Mouse (Mus musculus) MN1 (cell line): Measurements from ENCODE around the gene Glud1.
"Not testable (repeated sequence)": the region's sequence is repeated elsewhere in the genome, so short reads cannot be mapped to it uniquely, and the experiment has no call there.

Experiments used
- DNase-seq: peaks from one replicate; pipeline ENCODE4 v3.0.0-alpha.2; 2016; ENCODE audit warnings: low spot score

Gene Glud1

GRCm38 (mm10) chr14:34353326-34353725 lies 42.8 kb downstream of the Glud1 start:
- no peak for DNase-seq

DNA sequence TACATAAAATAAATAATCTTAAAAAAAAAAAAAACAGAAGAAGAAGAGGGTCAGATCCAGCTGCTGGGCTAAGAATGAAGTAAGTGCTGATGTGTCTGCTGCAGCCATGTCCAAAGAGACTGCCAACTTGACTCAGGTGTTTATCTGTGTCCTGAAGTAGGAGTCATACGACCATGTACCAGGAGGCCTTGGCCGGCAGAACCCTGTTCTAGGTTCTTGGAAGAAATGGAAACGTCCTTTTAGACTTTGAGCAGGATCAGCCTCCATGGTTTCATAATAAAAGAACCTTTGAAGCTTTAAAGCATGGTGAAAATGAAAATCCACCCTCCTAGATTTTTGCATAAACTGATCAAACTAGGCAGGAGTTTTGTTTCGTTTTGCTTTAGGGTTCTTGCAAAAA lies 43.9 kb downstream of the Glud1 start:
- DNase-seq = no peak

DNA sequence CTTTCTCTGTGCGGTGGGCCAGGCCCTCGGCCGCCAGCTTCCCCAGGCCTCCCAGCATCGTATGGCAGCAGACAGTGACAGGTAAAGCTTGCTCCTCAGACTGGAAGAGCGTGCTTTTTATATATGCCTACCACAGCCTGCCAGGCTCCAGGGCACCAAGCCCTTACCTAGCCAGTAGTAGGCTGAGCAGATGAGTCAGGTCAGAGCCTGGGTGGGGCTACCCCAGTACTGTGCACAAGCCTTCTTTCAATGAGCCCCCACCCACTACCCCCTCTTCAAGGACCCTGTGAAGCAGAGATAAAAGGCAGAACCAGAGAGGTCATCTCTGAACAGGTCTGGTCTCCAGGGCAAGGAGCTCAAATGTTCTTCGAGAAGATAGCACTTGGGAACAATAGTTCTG lies 44.8 kb downstream of the Glud1 start, which contains the start of gene Fam25c:
Fam25c (minus strand) TSS at position 133 of the 400 bp plus-strand sequence.
- DNase-seq = no peak

DNA sequence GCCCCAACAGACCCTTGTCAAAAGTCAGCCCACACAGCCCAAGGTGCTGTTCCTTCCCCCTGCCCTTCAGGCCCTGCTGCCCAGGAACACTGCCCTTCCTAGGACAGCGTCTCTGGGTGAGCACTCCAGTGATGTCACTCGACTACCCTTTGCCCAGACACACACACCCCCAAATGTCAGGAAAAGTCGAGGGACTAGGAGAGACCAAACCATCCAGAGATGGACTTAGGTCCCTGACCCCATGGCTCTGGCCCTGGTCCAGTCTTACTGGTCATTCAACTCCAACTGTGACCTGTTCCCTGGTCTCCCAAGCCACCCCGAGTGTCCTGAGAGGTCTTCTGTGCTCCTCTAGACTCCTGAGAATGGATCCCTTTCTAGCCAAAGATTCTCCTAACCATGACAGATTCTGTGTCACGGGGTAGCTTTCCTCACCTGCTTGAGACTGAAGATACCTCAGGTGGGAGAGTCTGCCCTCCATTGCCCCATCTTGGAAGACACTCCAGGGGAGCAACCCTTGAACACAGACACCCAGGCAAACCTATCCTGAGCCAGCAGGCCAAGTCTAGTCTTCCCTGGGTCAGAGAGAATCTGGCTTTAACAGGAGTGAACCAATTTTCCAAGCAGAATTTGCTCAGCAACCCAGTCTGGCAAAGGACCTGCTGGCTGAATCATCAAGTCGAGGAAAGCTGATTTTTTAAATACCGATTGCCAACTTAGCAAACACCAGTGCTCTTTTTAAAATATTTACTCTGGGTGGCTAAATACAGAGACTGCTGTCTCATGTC lies 47.3 kb downstream of the Glud1 start:
- DNase-seq = no peak

DNA sequence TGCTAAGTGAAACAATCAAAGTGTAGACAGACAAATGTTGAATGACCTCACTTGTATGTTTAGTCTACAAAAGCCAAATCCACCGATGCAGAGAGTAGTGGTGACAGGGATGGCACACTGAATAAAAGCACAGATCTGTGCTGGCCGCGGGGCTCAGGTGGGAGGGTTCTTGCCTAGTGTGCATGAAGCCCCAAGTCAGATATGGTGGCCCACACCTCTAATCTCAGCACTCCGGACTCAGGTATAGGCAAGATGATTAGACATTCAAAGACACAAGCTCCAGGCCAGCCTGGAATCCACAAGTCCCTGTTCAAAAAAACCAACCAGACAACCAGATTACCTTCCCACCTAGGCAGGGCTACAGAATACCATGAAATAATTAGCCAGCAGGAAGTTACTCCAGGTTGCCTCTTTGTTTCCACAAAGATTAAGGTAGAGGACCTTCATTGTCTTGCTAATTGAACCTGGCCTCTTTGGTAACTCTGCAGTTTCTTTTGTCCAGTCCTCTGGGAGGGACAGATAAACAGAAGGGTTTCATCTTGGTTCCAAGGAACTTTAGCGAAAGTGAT lies 49.2 kb downstream of the Glud1 start:
- no peak for DNase-seq

DNA sequence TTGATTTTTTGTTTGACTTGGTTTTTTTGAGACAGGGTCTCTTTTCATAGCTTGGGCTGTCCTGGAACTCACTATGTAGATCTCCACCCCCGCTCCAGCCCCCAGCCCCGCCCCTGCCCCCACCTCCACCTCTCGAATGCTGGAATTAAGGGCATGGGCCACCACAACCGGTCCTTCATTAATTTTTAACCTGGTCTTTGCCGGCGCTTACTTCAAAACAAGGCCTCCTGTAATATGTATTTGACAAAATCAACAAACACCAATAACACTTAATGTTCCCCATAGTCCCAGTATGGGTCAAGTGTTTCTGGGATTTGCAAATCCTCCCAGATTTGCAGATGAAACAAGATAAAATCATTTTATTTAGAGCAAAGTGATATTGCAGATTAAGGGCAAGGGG lies 49.7 kb downstream of the Glud1 start:
- DNase-seq = no peak

- DNase-seq = no peak
These were observed 51.6 kb downstream of the Glud1 start for GRCm38 (mm10) chr14:34362135-34362534.

DNA sequence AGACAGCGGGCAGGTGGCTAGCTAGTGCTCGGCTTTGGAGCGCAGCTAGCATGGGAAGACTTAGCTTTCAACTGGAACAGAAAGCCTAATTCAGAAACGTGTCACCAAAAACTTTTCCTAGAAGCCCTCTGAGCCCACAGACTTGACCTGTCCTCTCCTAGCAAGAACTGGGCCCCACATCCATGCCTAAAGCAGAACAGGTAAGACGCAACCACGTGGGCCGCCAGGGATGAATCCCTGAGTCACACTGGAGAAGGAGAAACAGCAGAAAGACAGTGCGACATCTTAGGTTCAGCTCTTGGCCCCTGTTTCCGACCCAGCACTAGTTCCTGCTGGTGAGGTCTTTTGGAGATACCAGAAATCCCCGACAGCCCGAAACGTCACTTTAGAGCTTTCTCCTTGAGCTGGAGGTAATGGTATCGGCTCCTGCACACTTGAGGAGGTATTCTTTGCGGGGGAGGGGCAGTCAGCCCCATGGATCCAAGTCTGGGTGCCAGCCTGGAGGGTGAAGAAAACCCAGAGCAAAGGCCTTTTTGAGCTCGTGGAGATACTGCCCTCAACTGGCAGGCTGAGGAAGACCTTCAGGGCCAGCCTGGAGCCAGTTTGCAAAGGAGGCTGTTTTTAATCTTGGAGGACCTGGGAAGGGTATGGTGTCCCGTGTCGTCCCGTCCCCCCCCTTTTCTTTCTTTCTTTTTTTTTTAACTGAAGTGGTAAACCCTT lies 52.4 kb downstream of the Glud1 start:
- DNase-seq = peak; percentile 88

DNA sequence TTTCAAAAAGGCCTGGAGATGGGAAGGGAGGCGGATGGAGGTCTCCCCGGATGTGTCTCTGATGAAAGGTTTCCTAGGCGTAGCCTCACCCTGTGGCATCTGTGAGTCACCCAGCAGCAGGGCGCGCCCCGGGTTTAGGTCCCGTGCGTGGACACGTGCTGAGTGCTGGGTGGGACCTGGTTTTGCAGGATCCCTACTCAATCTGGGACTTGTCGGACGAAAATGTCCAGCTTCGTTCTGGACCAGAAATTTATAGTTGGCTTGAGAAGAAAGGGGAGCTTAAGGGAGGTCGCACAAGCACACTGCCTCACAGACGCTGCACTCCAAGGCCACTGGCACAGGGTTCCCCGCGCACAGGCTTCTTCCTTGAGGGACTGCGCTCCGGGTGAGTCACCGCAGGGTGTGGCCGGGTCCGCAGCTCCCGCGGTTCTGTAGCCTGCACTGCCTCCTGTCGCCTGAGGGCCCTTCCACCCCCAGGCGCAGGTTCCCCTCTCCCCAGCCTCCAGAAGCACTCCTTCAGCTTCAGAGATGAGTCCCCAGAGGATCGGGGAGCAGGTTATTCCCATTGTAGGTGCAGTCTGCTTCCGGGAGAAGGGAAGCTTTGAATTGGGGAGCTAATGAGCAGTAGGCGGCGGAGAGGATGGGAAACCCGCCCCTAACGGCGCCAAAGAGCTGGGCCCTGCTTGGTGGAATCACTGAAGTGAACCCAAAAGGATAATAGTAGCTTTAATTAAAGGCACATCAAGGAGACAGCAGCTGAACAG lies 53.1 kb downstream of the Glud1 start:
- DNase-seq = peak; percentile 90

DNA sequence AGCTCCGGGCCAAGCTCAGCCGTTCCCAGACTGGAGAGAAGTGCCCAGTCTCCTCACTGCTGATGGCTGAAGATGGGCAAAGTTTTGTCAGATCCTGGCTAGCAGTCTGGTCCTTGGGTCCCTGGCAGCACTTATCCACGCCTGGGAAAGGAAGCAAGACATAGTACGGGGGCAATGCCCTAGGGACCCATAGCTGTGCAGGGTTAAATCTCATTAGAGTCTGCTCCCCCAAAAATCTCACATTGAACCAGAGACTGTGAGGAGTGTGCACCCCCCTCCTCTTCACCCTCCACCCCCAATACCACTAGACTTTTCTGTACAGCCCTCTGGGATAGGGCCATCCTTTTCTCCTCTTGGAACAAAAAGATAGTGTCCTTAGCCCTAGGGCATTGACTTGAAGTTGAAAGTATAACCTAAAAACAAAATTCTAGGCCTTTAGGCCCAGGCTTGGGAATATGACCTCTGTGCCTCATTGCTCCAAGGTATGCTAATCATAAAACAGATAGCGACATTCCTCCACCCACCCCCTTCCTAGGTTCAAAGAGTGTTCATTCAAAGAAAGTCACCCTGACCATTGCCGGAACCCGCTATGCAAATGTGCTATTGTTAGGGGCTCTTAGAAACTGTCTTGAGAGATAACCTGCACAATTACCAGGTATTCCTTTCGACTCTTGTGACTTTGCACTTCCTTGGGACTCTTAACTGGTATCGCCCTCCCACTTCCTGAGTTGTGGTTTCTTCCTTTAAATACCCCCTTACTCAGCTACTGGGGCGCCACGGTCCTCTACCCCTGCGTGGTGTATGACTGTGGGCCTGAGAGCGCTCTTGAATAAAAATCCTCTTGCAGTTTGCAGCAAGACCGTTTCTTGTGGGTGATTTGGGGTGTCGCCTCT lies 54.0 kb downstream of the Glud1 start:
- DNase-seq = not testable (repeated sequence)

GRCm38 (mm10) chr14:34365147-34365507 lies 54.6 kb downstream of the Glud1 start:
- DNase-seq = no peak

DNA sequence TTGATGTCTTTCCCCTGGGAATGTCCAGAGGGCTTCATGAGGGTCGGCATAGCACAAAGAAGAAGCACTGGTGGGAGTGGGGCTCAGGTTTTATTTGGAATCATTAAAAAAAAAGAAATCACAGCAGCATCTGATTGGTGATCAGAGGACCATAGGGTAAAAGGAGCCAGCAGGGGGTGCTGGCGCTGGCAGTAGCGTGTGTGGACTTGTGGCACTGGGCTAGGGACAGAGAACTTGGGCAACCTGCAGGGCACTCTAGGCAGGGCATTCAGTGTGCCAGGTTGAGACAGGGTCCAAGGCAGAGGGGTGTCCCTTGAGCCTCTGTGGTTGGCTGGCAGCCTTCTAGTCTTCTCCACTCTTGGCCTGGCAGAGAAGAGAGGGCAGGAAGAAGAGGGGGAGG lies 59.7 kb downstream of the Glud1 start:
- DNase-seq = peak; percentile 10

GRCm38 (mm10) chr14:34370921-34371320 lies 60.4 kb downstream of the Glud1 start:
- DNase-seq = no peak

DNA sequence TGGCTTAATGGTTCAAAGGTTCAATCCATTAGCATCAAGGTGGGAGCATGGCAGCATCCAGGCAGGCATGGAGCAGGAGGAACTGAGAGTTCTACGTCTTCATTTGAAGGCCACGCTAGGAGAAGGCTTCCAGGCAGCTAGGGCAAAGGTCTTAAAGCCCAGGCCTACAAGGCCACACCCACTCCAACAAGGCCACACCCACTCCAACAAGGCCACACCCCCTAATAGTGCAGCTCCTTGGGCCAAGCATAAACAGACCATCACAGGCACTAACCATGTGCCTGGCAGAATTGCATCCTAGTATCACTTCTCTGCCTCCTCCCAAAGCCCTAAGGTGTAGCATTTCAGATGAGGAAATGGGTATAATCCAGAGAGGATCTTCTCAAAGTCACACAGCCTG lies 61.2 kb downstream of the Glud1 start:
- no peak for DNase-seq

DNA sequence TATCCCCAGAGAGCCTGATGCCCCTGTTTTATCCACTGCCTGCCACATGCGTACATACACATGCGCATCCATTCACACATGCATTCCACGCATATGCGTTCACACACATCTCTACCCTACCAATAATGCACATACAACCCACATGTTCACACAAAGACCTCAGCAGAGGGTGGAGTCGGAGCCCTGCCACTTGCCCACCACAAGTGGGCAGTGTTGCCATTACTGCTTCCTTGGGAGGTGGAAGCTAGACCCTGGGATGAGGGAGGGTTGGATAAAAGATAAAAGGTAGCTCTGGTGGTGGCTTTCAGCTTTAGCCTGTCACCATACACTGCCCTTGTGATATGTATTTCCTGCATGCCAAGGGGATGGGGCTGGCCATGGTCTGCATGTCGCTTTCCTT lies 62.1 kb downstream of the Glud1 start:
- DNase-seq = peak; percentile 35

GRCm38 (mm10) chr14:34373581-34373980 lies 63.1 kb downstream of the Glud1 start:
- DNase-seq = no peak

GRCm38 (mm10) chr14:34374577-34374976 lies 64.0 kb downstream of the Glud1 start, which contains the start of gene Sncg:
TSS of gene Sncg (minus strand) at chr14:34374789.
- peak; percentile 55 for DNase-seq

DNA sequence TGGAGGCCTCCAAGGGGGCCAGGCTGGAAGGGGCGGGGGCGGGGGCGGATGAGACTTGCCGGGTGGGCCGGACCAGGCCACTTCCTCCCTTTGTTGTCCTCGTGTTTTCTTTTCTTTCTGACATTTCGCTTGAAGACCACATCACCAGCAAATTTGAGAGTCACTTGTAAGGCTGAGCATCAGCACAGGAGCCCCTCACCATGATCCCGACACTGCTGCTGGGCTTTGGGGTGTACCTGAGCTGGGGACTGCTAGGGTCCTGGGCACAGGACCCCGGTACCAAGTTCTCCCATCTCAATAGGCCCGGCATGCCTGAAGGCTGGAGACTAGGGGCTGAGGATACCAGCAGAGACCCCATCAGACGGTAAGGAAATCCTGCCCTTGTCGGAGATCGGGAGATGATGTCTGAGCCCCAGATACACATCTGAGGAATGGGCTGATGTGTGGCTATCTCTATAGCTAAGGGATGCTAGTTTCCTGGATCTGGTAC lies 64.9 kb downstream of the Glud1 start, which contains the start of gene Mmrn2:
Mmrn2 (plus strand) TSS at position 51 of the 490 bp plus-strand sequence.
- no peak for DNase-seq

DNA sequence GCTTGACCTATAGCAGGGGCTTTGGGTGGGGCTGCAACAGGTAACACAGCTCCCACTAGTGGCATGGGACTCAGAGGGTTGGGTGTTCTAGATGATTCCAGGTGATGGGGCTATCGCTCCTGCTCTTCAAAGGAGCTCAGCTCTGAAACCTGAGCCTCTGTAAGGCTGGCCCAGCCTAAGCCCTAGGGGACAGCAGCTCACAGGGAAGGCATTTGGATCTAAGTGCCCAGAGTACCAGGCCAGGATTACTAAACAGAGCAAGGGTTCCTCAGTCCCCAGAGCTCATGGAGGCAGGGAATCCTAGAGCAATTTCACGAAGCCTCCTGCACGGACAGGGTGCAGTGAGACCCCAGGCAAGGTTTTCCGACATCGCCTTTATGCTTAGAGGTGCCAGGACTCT lies 65.4 kb downstream of the Glud1 start:
- no peak for DNase-seq

DNA sequence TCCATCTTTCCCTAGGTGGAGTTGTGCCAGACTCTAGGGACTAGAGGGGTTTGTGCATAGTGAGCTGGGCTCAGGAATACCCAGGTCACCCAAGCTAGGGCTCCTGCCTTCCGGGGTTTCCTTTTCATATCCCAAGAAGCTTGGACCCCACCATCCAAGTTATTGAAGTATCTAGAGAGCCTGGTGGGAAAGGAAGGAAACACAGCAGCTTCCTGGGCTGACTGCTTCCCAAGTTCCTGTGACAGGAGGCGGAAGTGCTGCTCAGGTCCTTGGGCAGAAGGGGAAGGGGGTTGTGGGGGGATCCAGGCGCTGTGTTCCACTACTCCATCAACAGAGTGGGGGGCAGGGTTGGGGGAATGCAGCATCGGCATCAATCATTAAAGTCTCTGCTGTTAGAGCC lies 66.6 kb downstream of the Glud1 start:
- no peak for DNase-seq
